Mouse (Mus musculus) induced T-regulatory cell, adult 2 months (primary cell): ENCODE measurements around the gene Gm3373.
"Not testable (repeated sequence)": the region's sequence is repeated elsewhere in the genome, so short reads cannot be mapped to it uniquely, and the experiment has no call there.

Experiments
- DNase-seq: peaks from one replicate; pipeline ENCODE4 v3.0.0-alpha.2; 2012; ENCODE audit warnings: low read depth

Gm3373 gene

DNA sequence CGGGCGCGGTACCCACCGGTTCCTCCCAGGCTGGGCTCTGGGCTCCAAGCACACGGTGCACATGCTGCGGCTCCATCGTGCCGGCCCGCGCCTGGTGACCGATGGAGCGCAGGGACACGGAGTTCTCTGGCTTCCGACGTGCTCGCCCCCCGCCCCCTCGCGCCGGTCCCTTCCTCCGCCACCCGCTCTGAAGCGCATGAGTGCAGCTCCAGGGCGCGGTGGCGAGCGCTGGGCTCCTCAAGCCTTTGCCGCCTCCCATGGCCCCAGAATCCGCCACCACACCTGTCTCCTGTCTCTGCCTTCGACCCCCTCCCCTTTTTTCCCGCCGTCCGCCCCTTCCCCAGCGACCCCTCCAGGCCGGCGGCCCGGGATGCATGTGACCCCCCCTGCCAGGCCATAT, at the start of gene Gm3373:
Gene Gm3373 (minus strand): TSS at position 101 of the 400 bp plus-strand sequence.
- DNase-seq: not testable (repeated sequence)

DNA sequence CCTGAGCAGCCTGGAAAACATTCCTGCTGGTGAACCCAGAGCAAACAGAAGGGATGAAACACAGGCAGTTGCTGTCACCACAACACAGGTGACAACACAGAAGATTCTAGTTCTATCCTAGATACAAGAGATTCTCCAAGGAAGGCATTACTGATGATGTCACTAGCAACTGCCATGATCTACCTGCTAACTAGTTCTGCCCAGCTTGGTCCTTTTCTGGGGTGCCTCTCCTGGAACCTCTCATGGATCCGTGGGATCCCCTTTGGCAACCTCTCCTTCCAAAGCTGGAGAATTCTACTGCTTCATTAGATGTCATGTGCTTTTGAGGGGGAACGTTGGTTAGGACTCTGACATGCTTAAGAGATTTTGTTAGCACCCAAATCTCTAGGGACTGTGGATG, 54.0 kb downstream of the Gm3373 start, which contains the start of gene Gm9603:
Gene Gm9603 (minus strand): TSS at position 101 of the 400 bp plus-strand sequence.
- not testable (repeated sequence) for DNase-seq
